Mouse (Mus musculus) midbrain, embryonic 16.5 days (tissue): ENCODE results near the gene Stard8. TPM values are rescaled to one million over a fixed set of nuclear protein-coding genes. Genes with fewer than 3 reads are reported as not detected.

ENCODE experiments used
- ATAC-seq: fragments of 200-750 bp; cut with Nextera tagmentation; 2 replicates; pipeline ENCODE4 v1.8.0; 2017; ENCODE audit warnings: moderate TSS enrichment
- H3K27ac ChIP-seq: fragments of 300-500 bp; sonication (generic); 2 replicates; pipeline ENCODE4 v1.5.1; 2014; ENCODE audit warnings: mild to moderate bottlenecking, low read length, mixed read lengths
- H3K27me3 ChIP-seq: fragments of 300-500 bp; sonication (generic); 2 replicates; pipeline ENCODE4 v1.6.1; 2014; ENCODE audit warnings: low read depth, low read length, mixed read lengths; ENCODE audit not compliant: control insufficient read depth, insufficient read depth
- H3K36me3 ChIP-seq: fragments of 300-500 bp; sonication (generic); 2 replicates; pipeline ENCODE4 v1.6.1; 2014; ENCODE audit warnings: mild to moderate bottlenecking, low read length, moderate library complexity, mixed read lengths; ENCODE audit not compliant: control insufficient read depth, insufficient read depth
- H3K4me1 ChIP-seq: fragments of 300-500 bp; sonication (generic); 2 replicates; pipeline ENCODE4 v1.6.1; 2014; ENCODE audit warnings: mild to moderate bottlenecking, low read length, mixed read lengths; ENCODE audit not compliant: control insufficient read depth, insufficient read depth
- H3K4me2 ChIP-seq: fragments of 300-500 bp; sonication (generic); 2 replicates; pipeline ENCODE4 v1.6.1; 2014; ENCODE audit warnings: mild to moderate bottlenecking, low read length, mixed read lengths
- H3K4me3 ChIP-seq: fragments of 300-500 bp; sonication (generic); 2 replicates; pipeline ENCODE4 v1.5.1; 2014; ENCODE audit warnings: low read depth, mild to moderate bottlenecking, low read length, moderate library complexity, mixed read lengths
- H3K9ac ChIP-seq: fragments of 300-500 bp; sonication (generic); 2 replicates; pipeline ENCODE4 v1.6.1; 2014; ENCODE audit warnings: low read depth, low read length, mixed read lengths
- H3K9me3 ChIP-seq: fragments of 300-500 bp; sonication (generic); replicated peaks from 2 replicates; pipeline ENCODE4 v1.6.1; 2014; ENCODE audit warnings: mild to moderate bottlenecking, low read length, mixed read lengths; ENCODE audit not compliant: control insufficient read depth, poor library complexity, severe bottlenecking
- WGBS: fragments of 180-500 bp; shearing (Covaris S2); extraction: QIAGEN DNeasy Blood & Tissue Kit; methylation state at CpG from one replicate; pipeline ENCODE4 v1.1.7; 2014; 5-methylcytosine and 5-hydroxymethylcytosine counted together
- polyA plus RNA-seq: library from polyadenylated mRNA; unstranded; fragments of >200 nt; fragmentation: Nextera tagmentation; extraction: Ambion mirVana; gene quantifications from 2 replicates; pipeline ENCODE4 v1.2.1, GENCODE M21; 2015

The Stard8 gene
- polyA plus RNA-seq, 1 experiment from 2014 or later = 3.8 TPM

DNA sequence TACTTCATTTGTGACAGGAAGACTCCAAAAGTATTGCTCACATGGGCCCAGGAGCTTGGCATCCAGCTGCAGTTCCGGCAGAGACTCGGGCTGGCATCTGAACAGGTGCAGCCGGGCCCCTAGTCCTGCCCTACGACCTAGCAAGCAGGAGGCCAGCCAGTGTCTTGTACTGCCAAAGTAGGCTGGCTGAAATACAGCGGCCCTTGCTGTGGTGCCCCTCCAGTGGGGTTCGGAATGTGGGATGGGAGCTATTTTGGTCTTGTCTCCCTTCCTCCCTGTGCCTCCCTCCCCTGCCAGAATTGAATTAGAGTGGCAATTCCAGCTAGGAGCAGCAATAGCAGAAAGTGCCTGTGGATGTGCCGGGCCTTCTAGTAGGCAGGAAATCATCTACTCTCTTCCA lies 51.5 kb downstream of the Stard8 start:
- H3K27me3 ChIP-seq = no peaks in the 10 kb centered on the region; the same call in none of the 2 replicates
- no peaks in the 10 kb centered on the region for H3K4me1 ChIP-seq
- no peak overlapping the region for H3K27ac ChIP-seq
- no peaks in the 10 kb centered on the region for H3K36me3 ChIP-seq
- 80% methylated on average over 7 of the region's 7 CpGs for WGBS
- no peak overlapping the region for H3K9ac ChIP-seq
- ATAC-seq = no peak
- no peak overlapping the region for H3K4me3 ChIP-seq
- H3K9me3 ChIP-seq = no peaks in the 10 kb centered on the region
- no peak overlapping the region for H3K4me2 ChIP-seq

DNA sequence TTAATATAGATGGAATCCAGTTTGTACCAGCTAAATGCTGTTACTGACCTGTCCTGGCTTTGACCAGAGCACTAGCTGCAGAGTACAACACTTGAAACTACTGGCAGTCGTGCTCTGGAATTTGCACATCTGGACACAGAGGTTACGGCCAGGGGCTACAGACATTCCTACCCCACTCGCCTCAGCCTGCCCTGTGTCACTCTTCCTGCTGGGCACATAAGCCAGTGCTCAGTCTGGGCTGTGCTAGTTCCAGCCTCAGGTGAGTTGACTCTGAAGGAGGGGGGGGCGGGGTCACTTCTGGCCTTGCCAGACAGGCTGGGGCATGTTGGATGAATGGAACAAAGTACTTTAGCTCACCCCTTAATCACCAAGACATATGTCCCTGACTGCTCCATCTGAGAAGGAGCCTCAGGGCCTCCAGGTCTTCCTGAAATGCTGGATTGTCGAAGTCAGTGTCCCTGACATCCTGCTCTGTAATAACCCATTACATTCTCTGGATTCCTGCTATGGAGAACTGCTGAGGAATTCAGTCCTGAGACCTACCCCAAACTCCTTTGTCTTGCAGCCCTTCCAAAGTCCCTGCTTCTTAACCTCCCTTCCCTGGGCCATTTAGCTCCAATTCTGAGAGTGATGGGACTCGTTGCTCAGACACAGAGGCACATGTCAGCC lies 54.9 kb downstream of the Stard8 start:
- no peak for ATAC-seq
- WGBS = 62% methylated on average over 6 of the region's 6 CpGs
- Histone ChIP-seq H3K36me3 (no peaks in the 10 kb centered on the region), H3K9ac (no peak overlapping the region), H3K9me3 (no peaks in the 10 kb centered on the region), H3K27me3 (no peaks in the 10 kb centered on the region; the same call in 1 of the 2 replicates), H3K4me3 (no peak overlapping the region), H3K4me2 (no peak overlapping the region), H3K4me1 (no peaks in the 10 kb centered on the region), H3K27ac (no peak overlapping the region)

DNA sequence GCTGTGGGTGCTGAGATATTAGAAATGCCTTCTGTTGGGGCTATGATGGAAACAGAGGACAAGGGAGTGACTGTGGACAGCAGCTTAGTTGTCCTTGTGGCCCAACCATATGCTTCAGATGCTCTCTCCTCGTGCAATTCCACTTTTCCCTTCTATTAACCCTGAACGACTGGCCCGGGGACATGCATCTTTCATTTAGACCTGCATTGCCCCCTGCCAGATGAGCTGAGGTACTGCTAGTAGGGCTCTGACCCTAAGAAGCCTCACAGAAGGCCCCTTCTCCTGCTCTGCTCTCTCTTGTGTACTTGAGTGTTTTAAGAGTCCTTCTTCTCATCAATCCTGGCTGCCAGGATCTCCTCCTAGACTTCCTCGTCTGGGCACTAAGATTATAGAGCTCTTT lies 56.1 kb downstream of the Stard8 start:
- 31% methylated on average over 4 of the region's 4 CpGs for WGBS
- Histone ChIP-seq H3K27ac (no peak overlapping the region), H3K9me3 (no peaks in the 10 kb centered on the region), H3K36me3 (no peaks in the 10 kb centered on the region), H3K4me1 (no peaks in the 10 kb centered on the region), H3K9ac (no peak overlapping the region), H3K4me3 (no peak overlapping the region), H3K4me2 (no peak overlapping the region), H3K27me3 (no peaks in the 10 kb centered on the region; the same call in 1 of the 2 replicates)
- ATAC-seq = no peak

DNA sequence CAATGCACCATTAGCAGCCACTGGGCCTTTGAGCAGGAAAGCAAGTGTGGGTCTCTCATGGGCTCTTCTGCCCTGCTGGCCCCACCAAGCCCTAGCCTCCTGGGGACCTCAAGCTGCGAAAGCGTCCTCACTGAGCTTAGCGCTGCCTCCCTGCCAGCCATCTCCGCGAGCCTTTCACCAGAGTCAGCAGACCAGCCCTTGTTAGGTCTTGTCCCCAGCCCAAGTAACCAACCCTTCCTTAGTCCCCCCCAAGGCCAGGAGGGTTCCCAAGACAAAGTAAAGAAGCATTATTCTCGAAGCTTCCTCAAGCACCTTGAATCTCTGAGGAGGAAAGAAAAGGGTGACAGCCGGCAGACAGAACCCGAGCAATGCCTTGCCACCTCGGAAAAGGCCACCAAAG lies 62.5 kb downstream of the Stard8 start:
- Histone ChIP-seq H3K36me3 (no peaks in the 10 kb centered on the region), H3K27me3 (no peaks in the 10 kb centered on the region), H3K9ac (no peak overlapping the region), H3K4me2 (no peak overlapping the region), H3K9me3 (no peaks in the 10 kb centered on the region), H3K27ac (no peak overlapping the region), H3K4me3 (no peak overlapping the region), H3K4me1 (no peaks in the 10 kb centered on the region)
- WGBS = 94% methylated on average over 9 of the region's 9 CpGs
- no peak for ATAC-seq

DNA sequence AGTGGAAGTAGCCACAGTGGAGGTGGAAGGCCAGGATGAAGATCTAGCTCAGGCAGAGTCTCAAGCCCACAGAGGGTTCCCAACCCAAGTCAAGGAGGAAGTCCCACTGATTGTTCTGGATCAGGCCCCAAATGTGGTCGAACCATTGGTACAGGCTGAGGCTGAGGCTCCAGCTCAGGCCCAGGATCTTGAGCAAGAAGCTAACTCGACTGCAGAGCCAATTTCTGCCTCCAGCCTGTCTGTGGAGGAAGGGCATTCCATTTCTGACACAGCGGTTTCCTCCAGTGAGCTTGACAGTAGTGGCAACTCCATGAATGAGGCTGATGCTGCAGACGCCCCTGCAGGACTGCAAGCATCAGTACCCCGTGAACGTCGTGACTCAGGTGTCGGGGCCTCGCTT lies 63.5 kb downstream of the Stard8 start:
- Histone ChIP-seq H3K9me3 (no peaks in the 10 kb centered on the region), H3K27me3 (no peaks in the 10 kb centered on the region), H3K27ac (no peak overlapping the region), H3K36me3 (no peaks in the 10 kb centered on the region), H3K9ac (no peak overlapping the region), H3K4me2 (no peak overlapping the region), H3K4me3 (no peak overlapping the region), H3K4me1 (no peaks in the 10 kb centered on the region)
- 87% methylated on average over 9 of the region's 9 CpGs for WGBS
- ATAC-seq = no peak

DNA sequence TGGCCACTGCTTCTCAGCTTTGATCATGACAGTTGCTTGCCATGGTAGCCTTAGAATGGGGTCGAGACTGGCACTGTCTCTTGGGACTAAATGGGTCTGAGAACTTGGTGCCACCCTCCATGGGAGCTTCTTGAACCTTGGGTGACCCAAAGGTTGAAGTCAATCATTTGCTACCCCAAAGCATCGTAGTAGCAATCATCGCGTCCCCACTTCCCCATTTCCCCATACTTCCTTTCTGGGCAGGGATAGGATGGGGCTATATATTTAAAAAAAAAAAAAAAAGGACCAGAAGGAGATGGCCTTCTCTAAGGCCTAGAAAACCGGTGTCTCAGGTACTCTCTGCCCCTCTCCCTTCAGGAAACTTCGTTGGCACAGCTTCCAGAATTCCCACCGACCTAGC lies 64.2 kb downstream of the Stard8 start:
- Histone ChIP-seq H3K27me3 (no peaks in the 10 kb centered on the region), H3K27ac (no peak overlapping the region), H3K4me1 (no peaks in the 10 kb centered on the region), H3K9me3 (no peaks in the 10 kb centered on the region), H3K4me2 (no peak overlapping the region), H3K4me3 (no peak overlapping the region), H3K9ac (no peak overlapping the region), H3K36me3 (no peaks in the 10 kb centered on the region)
- ATAC-seq = no peak
- WGBS = 84% methylated on average over 7 of the region's 7 CpGs

DNA sequence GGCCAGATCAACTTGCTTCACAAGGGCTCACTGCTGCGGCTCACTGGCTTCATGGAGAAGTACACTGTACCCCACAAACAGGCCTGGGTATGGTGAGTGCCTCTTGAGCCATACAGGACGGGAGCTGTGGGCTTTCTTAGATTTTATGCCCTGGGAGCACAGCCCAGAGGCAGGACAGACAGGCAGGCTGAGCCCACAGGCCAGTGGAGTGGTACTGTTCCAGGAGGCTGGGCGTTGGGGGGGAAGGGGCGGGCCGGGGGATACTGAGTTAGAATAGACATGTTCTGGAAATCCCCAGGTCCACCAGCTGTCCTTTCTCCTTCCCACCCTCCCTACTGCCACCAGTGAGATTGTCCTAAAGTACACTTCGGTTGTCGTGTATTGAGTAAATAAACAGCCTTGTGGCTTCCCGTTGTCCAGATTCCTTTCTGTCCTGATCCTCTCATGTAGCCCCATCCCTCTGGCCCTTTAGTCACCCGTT lies 64.7 kb downstream of the Stard8 start:
- Histone ChIP-seq H3K27ac (no peak overlapping the region), H3K9ac (no peak overlapping the region), H3K4me2 (no peak overlapping the region), H3K36me3 (no peaks in the 10 kb centered on the region), H3K4me3 (no peak overlapping the region), H3K27me3 (no peaks in the 10 kb centered on the region), H3K4me1 (no peaks in the 10 kb centered on the region), H3K9me3 (no peaks in the 10 kb centered on the region)
- 77% methylated on average over 9 of the region's 9 CpGs for WGBS
- ATAC-seq = no peak

DNA sequence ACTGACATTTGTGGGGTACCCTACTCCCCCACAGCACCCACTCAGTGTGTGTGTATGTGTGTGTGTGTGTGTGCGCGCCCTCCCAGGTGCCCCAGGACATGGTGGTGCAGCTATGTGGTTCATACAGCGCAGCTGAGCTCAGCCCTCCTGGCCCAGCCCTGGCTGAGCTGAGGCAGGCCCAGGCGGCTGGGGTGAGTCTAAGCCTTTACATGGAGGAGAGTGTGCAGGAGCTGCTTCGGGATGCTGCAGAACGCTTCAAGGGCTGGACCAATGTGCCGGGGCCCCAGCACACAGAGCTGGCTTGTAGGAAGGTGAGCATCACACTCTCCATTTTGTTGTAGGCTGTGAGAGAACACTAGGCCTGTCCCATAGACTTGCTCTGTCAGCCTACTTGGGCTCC lies 68.1 kb downstream of the Stard8 start:
- Histone ChIP-seq H3K4me1 (no peaks in the 10 kb centered on the region), H3K36me3 (no peaks in the 10 kb centered on the region), H3K27me3 (no peaks in the 10 kb centered on the region), H3K4me3 (no peak overlapping the region), H3K9me3 (no peaks in the 10 kb centered on the region), H3K9ac (no peak overlapping the region), H3K27ac (no peak overlapping the region), H3K4me2 (no peak overlapping the region)
- 93% methylated on average over 7 of the region's 7 CpGs for WGBS
- no peak for ATAC-seq

DNA sequence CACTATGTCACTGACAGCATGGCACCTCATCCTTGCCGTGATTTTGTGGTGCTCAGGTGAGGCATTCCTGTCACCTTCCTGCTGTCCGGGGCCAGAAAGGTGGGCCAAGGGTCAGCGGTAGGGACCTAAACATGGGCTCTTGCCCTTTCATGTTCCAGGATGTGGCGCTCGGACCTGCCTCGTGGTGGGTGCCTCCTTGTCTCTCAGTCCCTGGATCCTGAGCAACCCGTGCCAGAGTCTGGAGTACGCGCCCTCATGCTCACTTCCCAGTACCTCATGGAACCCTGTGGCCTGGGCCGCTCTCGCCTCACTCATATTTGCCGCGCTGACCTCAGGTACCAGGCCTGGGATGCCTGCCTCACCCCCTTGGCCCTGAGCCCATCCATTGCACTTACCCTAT lies 69.5 kb downstream of the Stard8 start:
- Histone ChIP-seq H3K9ac (no peak overlapping the region), H3K27me3 (no peaks in the 10 kb centered on the region), H3K9me3 (no peaks in the 10 kb centered on the region), H3K4me2 (no peak overlapping the region), H3K36me3 (no peaks in the 10 kb centered on the region), H3K4me1 (no peaks in the 10 kb centered on the region), H3K4me3 (no peak overlapping the region), H3K27ac (no peak overlapping the region)
- no peak for ATAC-seq
- WGBS = 96% methylated on average over 13 of the region's 13 CpGs
